Mouse (Mus musculus) right cerebral cortex, postnatal 4 days (tissue): Measurements from ENCODE around the gene Ddah1.
"Not testable (repeated sequence)": the region's sequence is repeated elsewhere in the genome, so short reads cannot be mapped to it uniquely, and the experiment has no call there.

Experiments used
- DNase-seq: peaks from one replicate; pipeline ENCODE4 v3.0.0-alpha.2; 2022

Gene Ddah1

GRCm38 (mm10) chr3:145873271-145873670 is 114.8 kb downstream of the Ddah1 start:
- DNase-seq, result no peak

GRCm38 (mm10) chr3:145874126-145874525 is 115.7 kb downstream of the Ddah1 start:
- no peak for DNase-seq

DNA sequence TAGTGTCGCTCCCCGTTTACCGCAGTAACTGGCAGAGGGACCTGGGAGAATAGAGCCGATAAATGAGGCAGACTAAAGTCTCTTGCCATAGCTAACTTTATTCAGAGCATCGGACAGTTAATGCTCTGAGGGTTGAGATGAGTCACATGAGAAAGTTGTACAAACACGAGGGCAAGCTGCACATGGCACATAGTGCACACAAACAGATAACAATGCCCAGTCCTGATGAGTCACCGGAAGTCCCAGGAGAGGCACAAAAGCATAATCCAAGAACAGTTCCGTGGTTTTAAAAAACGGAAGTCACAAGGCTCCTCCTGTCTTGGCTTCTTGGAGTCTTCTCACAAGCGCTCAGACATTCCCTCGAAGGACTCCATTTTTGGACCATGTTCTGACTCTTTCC is 117.6 kb downstream of the Ddah1 start:
- no peak for DNase-seq

DNA sequence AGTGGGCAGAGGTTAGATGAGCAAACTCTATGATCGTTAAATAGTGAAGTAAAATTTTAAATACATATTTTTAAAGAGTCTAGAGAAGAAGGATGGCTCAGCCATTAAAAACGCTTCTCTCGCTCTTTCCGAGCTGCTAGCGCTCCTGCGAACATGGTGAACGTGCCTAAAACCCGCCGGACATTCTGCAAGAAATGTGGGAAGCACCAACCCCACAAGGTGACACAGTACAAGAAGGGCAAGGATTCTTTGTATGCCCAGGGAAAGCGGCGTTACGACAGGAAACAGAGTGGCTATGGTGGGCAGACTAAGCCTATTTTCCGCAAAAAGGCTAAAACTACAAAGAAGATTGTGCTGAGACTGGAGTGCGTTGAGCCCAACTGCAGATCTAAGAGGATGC is 120.4 kb downstream of the Ddah1 start:
- not testable (repeated sequence) for DNase-seq

DNA sequence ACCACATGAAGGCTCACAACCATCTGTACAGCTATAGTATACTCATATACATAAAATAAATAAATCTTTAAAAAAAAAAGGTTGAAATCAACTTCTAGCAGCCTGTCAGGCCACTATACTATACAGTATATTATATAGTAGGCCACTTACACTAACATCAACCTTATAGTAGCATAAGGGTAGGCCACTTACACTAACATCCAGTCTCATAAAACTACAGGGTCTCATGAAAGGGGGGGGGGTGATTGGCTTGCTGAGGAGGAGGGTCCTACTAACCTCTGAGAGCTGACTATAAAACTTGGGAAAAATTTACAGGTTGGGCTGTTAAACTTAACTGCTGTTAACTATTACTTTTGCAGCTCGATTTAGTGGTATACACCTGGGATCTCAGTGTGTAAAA is 121.9 kb downstream of the Ddah1 start:
- DNase-seq, result no peak

GRCm38 (mm10) chr3:145882076-145882874 is 123.8 kb downstream of the Ddah1 start:
- no peak for DNase-seq

DNA sequence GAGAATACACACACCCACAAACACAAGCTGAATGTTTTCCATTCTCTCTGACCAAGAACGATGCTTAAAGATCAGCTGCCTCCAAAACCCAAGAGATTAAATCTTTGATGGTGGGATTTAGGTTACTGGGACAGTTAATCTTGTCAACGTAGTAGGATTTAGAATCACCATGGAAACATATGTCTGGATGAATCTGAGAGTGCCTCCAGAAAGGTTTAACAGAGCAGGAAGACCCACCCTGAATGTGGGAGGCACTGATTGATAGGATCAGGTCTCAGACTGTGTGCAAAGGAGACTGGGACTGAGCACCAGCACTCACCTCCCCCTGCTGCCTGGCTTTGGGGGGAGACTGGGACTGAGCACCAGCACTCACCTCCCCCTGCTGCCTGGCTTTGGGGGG is 124.8 kb downstream of the Ddah1 start:
- DNase-seq, result no peak

DNA sequence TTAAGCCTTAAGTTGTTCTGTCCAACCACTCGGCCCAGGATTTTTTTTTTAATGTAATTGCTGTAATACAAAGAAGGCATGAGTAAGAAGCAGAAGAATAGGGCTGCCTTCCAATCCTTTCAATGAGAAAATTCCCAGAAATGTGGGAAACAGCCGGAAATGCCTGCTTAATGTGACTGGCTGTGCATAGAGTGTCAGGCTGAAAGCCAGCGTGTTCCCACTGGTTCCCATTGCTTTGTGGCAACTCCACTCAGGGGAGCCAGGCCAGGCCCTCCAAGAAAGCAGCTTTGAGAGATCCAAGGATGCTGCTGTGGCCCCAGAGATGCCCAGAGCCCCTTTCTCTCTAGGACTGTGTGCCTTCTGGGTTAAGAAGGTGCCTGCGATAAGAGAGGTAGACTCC is 126.9 kb downstream of the Ddah1 start:
- DNase-seq, result peak; percentile 37

- DNase-seq, result no peak
Observed at GRCm38 (mm10) chr3:145885851-145886464, 127.5 kb downstream of the Ddah1 start.

- no peak for DNase-seq
Observed at GRCm38 (mm10) chr3:145887430-145887971, 129.0 kb downstream of the Ddah1 start.

- no peak for DNase-seq
Observed at GRCm38 (mm10) chr3:145890346-145891132, 132.1 kb downstream of the Ddah1 start.

GRCm38 (mm10) chr3:145892451-145892850 is 134.0 kb downstream of the Ddah1 start:
- DNase-seq, result no peak

GRCm38 (mm10) chr3:145894131-145894530 is 135.7 kb downstream of the Ddah1 start:
- no peak for DNase-seq

DNA sequence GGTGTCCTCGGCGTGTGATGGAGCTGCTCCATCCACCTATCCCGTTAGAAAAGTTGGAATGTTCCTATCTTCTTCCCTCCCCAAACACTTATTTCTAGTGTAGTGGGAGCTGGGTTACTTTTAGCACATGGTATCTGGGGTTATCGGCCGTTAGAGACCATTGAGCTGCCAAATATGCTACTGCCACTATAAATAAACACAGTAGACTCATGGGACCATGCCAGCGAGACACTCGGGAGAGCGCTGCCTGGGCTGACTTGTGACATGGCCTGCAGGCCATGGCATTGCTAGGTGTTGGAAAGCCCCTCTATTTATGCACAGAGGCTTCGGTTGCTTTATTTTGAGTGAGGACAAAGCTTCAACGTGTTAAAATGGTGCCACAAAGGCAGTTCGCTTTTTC is 139.3 kb downstream of the Ddah1 start:
- DNase-seq, result no peak

GRCm38 (mm10) chr3:145899832-145900231 is 141.4 kb downstream of the Ddah1 start:
- no peak for DNase-seq

GRCm38 (mm10) chr3:145903530-145903929 is 145.1 kb downstream of the Ddah1 start:
- DNase-seq, result no peak

DNA sequence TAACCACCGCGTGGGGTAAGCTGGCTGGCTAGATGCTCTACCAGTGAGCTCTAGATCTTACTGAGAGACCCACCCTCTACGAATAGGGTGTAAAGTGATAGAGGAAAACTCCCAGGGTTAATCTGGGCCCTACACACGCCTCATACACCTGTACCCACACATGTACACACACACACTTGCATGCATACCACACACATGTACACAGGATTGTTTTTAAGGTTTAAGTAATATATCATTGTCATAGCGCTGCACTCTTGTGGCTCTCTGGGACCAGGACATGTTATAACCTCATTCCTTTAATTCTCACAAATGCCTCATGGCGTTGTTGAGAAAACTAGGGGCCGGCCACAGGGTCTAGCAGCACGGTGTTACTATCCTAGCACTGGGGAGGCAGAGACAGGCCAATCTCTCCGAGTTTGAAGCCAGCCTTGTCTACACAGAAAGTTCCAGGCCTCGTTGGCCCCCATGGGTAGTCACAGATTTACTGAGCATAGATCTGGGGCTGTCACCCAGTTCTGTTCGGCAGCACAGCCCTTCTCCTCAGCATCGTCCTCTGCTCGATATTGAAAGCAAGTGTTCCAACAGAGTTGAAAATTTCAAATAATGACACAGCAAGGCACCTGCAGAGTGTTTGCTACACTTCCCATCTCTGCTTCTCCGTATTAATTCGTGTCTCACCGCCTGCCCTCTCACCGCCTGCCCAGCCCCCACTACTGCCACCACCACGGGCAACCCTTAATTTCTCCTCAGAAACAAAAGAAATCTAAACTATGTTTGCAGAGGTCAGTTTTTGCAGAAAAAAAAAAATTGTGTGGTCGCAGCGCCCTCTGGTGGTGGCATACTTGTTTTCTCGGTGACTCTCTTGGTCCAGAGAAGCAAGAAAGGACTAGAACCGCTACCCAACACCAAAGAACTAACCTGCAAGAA is 146.6 kb downstream of the Ddah1 start:
- DNase-seq, result peak; percentile 83

- DNase-seq, result no peak
Observed at GRCm38 (mm10) chr3:145906582-145906981, 148.1 kb downstream of the Ddah1 start.

DNA sequence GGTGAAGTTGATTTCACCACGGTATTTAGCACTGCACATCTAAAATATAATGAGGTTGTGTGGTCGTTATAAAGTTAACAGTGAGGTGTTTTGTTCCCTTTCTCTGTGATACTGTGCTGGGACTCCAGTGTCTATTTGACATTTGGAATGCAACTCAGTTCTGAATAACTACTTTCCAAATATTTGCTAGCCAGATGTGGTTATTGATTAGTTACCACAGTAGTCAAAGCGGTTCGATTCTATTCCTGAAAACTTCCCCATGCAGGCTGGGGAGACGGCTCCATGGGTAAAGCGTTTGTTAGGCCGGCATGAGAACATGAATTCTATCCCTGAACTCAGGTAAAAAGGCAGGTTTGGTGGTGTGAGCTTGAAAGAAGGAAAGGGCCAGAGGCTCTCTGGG is 154.0 kb downstream of the Ddah1 start:
- no peak for DNase-seq

DNA sequence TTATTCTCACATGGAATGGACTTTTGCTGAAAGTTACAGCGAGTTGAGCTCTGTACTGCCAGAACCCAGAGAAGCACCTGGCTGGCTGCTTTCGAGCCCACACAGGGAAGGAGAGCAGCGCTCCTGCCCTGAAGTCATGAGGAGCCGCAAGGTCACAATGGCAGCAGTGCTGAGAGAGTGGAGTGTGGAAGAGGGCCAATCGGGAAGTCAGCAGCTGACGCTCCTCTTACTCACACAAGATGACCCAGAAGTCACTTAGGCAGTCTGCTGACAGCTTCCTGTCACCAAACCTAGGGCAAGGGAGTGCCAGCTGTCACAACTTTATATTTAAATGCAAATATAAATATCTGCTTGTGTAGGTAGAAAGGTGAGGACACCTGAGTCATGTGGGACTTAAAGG is 154.8 kb downstream of the Ddah1 start:
- no peak for DNase-seq

- DNase-seq, result not testable (repeated sequence)
Observed at GRCm38 (mm10) chr3:145913942-145914341, 155.5 kb downstream of the Ddah1 start.

- no peak for DNase-seq
Observed at GRCm38 (mm10) chr3:145916374-145916773, 157.9 kb downstream of the Ddah1 start.
